Mouse (Mus musculus) cerebellum, adult 2 months (tissue): Measurements from ENCODE around the gene Cacnb1.

Experiments used
- CTCF ChIP-seq: fragments of 200-500 bp; IDR thresholded peaks from 2 replicates; pipeline ENCODE4 v1.5.1; 2011; ENCODE audit warnings: low read depth, mild to moderate bottlenecking, control low read depth, low read length, moderate library complexity, borderline replicate concordance; ENCODE audit not compliant: insufficient read depth
- POLR2A ChIP-seq: fragments of 200-500 bp; IDR thresholded peaks from 2 replicates; pipeline ENCODE4 v1.6.1; 2011; ENCODE audit warnings: low read length, control low read depth, borderline replicate concordance; ENCODE audit not compliant: insufficient read depth

- TF ChIP-seq CTCF (no peak), POLR2A (no peak)
These were observed 18.1 kb upstream of the Cacnb1 start for GRCm38 (mm10) chr11:98040975-98041374.
